Mouse (Mus musculus) thymus, postnatal 14 days (tissue): ENCODE data around the gene Unc119b.
"Not testable (repeated sequence)": the region's sequence is repeated elsewhere in the genome, so short reads cannot be mapped to it uniquely, and the experiment has no call there.

ENCODE experiments used
- DNase-seq: peaks from one replicate; pipeline ENCODE4 v3.0.0; 2021

The Unc119b gene

DNA sequence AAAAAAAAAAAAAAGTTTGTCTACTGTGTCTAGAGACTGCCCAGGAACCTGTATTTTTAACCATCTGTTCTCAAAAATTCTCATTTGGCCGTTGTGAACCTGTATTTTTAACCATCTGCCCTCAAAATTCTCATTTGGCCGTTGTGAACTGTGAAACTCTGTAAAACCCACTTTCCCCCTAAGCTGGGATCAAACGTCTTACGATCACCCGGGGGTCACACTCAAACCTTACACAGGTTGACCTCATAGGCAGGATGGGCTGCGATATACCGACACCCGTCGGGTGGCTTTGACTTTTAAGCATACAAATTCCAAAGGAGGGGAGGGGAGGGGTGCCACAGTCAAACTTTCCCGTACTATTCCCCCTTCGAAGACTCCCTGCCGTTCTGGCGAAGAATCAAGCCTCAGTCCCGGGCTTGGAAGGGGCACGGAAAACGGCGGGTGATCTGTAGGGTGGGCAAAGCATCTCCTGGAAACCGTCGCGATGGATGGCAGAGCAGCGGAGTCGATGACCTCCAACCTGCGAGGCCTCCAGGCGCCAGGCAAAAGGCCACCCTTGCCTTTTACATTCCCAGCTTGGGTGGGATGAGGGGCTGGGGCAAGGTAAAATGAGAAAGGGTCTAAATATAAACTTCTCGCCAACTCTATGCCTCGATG lies 22.3 kb upstream of the Unc119b start:
- DNase-seq = peak; percentile 51

DNA sequence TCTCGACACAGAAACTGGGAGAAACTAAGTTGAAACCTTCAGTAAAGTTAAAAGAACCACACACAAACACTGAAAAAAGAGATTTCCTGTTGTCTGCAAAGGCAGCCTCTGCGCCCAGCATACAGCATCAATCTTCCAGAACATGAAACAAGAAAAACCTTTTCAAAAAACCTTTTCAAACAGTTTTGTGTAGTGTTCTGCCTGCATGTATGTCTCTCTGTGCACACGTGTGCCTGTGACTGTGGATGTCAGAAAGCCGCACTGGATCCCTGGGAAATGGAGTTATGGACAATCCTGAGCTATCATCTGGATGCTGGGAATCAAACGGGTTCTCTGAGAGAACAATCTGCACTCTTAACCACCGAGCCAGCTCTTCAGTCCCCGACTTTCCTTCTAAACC lies 21.6 kb upstream of the Unc119b start:
- DNase-seq = peak; percentile 44

DNA sequence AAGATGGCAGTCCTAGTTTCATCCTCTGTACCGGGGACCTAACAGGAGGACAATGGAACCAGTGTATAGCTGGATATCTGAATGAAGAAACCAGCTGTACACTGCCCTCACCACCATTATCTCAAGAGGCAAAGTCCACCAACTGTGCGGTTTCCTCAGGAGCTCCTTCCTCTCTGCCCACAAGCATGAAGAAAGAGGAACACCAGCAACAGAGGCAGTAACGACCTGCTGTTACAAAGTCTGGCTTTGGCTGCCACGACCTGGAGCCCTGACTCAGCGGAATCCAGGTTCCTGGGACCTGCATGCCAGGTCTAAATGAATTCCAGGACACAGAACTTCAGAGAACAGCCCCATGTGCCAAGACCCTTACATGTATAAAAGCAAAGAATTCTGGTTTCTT lies 21.1 kb upstream of the Unc119b start:
- peak; percentile 46 for DNase-seq

DNA sequence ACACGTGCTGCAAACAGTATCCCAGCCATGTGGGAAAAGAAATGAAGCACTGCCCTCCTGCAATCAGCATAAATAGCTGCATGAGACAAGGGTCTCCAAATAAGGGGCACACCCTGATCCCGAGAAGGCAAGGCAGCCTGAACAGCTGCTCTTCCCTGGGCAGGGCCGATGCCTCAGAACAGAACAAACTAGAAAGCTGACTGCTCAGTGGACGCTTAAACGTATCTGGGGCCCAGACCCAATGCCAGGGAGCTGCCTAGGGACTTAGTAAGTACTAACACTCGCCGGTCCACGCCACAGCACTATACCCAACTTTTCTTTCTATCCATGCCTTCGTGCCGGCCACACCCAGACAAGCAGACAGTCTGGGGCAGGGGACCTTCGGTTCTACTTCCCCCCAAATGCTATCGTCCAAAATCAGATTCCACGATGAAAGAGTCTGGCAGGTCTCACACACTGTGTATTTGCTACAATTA lies 20.4 kb upstream of the Unc119b start:
- no peak for DNase-seq

DNA sequence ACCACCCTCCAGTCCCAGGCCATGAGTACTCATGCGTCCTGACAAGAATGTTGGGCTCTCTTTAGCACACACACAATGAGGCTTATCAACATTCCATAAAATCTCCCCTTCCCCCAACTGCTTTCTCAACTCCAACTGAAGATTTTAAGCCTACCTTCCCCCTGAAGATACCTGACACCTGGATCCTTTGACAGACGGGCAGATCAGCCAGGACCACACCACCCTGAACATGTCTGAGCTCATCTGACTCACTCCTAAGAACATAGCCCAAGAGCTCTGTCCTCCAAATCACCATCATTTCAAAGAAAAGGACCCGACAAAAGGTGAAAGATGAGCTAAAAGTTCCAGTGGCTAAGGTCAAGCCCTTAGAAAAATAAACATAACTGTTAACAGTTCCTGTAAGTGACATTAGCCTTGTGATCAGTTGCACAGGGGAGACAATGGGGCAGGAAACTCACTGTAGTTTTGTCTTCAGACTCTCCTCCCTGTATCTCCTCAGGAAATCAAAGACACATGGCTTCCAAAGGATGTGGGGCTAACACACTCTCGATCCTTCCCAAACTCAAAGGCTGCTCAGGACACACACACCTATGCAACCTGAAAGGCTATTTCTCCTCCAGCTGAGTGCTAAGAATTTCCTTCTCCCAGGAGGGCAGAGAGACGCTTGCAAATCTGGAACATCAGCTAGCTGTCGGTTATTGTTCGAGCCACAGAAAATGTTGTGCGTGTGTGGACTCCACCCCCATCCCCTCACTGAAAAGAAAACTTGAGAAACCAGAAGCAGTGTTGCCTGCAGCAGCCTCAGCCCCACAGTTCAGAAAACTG lies 17.6 kb upstream of the Unc119b start:
- no peak for DNase-seq

DNA sequence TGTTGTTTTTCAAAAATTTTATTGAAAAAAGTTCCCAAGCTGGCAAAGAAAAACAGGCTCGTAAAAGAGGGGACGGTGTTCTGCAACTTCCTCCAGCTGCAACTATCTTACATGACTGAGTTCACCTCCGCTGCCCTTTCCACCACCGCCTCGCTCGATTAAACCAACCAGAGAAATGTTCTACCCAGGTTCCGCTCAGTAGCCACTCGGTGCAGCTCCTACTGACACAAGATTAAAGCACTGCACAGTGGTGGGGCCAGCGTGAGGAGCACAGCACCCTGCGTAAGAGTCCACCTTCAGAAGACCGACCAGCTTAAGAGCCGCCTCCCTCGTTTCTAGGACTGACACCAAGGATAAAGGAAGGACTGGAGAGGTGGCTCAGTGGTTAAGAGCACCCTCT lies 16.7 kb upstream of the Unc119b start:
- DNase-seq = no peak

DNA sequence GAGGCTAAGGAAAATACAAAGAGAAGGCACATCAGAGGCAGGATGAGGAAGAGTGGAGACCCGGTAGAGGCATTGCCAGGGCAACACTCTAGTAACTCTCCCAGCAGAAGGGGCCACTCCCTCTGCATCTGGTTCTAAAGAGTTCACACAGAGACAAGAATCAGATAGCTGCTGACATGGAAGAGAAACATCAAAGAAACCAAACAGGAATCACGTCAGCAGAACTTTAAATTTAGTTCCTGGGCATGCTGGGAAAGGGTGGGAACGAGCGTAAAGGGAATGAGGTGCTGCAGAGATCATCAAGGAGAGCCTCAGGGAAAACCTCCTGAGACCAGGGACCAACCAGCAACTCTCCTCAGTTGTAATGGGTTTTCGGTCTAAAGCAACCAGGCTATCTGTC lies 16.2 kb upstream of the Unc119b start:
- no peak for DNase-seq

DNA sequence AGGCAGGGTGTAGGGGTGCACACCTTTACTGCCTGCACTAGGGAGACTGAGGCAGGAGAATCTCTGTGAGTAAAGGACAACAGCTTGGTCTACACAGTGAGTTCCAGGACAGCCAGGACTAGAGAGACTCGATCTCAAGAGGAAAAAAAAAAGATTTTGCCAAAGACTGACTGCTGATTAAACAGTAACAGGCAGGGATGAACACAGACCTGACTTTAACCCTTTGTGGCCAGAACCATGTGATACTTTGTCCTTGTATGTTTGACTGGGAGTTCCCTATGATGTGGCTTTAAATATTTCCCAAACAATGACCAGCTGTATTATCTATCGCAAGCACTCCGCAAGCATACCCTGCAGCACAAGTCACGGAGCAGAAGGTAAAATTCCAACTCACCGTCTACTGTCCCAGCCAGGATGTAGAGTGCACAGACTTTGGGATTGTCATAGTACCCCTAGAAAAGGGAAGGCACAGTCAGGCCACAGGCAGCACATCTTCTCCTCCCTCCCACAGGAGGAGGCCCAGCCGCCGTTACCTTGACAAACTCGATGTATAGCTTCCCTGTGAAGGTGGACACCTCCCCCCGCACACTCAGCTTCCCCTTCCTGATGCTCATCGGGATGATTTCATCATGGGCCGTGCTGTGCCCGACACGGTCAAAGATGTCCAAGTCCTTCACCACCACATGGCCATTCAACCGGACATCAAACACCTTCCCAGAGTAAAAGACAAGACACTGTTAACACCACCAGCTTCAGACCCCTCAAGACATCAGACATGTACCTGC lies 15.1 kb upstream of the Unc119b start:
- no peak for DNase-seq

DNA sequence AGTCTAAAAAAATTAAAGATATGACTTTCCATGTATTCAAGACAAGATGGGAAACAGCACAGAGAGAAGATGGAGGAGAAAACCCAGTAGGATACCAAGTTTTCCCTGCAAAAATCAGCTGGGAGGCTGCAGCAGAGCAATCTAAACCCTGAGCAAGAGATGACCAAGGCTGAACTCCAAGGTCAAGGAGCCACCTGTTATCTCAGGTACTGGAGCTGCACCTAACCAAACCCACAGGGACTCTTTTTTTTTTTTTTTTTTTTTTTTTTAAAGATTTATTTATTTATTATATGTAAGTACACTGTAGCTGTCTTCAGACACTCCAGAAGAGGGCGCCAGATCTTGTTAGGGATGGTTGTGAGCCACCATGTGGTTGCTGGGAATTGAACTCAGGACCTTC lies 14.1 kb upstream of the Unc119b start:
- not testable (repeated sequence) for DNase-seq

DNA sequence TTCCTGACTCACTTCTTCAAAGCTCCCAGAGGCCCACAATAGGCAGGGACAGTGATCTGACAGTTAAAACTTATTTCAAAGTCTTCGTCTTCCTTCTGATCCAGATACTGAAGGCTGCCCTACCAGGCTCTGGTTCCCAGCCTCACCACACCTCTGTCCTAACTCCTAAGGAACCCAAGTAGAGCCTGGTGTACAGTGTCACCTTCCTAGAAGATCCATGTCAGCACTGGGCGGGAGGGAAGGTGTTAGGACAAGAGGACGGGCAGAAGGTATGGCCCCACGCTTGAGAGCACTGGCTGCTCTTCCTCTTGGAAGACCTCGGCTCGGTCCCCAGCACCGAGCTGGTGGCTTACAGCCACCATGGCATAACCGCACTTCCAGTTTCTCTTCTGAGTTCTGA lies 13.6 kb upstream of the Unc119b start:
- no peak for DNase-seq

DNA sequence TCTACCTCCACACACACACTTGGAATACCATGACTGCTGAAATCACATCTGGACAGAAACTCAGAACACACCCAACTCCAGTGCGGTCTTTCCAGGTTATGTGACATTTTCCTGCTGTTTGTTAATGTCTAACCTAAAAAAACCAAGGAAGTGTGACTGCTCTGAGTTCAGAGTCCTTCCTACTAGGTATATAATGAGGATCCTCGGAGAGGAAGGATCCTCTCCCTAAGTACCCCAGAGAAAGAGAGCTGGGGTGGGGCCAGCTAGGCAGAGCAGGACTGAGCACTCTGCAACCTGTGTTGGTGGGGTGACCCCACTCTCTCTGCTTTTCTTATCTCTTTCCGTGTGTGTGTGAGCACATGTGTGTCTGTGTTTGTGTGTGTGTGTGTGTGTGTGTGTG lies 12.6 kb upstream of the Unc119b start:
- DNase-seq = no peak

DNA sequence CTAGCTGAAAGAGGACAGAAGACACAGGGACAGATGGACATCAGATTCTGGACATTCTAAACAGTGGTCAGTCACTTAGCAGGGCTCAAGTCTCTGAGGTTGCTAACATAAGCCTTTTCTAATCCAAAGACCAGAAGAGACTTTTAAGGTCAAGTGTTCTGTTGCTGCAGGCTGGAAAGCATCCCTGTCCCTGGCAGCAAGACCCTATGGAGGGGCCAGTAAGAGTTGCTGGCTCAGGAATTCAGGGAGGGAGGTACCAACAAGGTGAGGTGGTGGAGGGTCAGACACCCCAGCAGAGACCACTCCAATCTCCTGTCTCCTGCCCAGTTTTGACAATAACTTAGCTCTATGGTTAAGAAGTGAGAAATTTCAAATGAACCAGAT lies 12.0 kb upstream of the Unc119b start:
- DNase-seq = no peak

DNA sequence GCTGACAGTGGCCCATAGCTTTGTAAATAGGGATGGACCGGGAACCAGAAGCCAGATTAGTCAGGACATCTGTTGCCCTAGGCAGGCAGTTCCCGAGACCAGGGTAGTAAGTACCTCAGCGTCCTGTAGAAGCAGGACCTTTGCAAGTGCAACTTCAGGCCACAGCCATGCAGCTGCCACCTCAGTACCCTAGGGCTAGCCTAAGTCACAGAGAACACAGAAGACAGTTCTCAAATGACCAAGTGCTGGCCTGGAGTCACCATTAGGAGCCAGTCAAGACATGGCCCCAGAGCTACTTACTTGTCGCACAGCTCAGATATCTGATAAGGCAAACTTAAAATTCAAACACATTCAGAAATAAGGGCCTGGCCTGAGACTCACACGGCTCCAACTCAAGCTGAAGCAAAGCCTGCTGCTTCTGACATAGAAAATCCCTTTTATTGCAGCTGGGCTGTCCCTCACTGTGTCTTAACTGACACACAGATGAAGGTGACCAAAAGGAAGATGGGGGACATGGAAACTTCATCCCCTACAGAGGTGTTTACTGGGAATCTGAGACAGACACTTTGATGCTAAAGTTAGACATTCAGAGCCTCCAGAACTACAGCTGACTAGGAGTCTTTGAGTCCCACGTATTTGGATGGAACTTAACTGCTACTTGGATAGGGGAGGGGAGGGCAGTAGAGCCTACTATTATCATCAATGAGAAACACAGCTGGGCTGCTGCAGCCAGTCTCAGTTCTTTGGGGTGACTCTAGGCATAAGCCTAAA lies 11.4 kb upstream of the Unc119b start:
- DNase-seq = no peak

DNA sequence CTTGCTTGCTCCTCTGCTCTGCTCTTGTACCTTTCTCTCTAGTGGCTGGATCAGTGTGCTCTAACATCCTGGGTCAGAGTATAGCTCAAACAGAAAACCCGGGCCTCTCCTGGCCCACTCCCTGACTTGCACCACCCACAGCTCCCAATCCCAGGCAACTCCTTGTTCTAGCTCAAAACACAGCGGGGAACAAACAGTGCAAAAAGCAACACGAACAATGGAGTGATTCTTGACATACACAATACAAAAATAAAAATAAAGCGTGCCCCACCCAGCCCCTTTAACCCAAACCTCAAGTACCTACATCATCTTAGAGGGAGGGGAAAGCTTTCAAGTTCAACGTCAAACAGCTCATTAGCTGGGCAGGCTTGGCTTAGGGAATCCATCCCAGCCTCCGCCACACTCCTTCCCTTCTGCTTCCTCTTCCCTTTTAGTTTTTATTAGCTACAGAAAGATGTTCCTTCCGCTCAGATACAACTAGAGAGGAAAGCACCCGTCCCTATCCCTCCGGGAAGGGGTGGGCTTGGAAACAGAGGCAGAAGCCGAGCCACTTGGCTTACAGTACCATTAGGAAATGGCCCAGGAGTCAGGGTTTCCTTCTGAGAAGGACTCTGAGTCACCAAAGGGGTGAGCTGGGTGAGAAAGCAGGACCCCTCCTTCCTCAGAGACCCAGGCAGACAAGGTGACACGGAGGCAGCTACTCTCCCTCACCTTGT lies 10.6 kb upstream of the Unc119b start:
- DNase-seq = no peak

DNA sequence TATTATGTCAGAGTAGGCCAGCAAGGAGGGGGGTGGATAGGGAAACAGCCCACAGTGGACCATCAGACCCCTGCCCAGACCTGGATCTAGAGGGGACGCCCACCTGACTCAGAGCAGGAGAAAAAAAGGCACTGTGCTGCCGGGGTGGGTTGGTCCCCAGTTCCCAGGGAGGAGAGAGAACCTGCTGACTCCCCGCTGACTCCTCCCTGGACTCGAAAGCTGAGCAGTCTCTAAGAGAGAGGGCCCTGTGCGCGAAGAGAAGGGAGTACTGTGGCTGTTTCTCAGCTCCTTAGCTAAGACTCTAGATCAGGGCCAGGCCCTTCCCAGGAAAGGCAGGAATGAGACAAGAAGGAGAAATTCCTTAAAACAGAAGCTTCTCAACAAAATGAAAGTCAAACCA lies 9.7 kb upstream of the Unc119b start:
- DNase-seq = no peak

DNA sequence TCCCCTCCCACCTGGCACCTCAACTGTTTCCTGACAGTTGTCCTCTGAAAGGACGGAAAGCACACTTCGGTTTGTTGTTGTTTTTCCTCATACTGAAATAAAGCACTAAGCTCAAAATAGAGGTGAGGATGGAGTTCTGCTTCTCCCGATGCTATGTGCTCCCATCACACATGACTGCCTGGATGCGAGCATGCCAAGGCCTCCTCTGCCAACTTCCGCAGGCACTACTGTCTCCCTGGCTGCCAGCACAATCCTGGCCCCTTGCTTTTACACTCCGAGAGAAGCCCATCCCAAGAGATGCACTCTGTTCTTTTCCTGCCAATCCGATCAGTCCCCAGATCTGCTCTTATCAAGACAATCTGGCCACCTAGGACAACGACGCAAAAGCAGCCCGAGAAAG lies 8.8 kb upstream of the Unc119b start:
- no peak for DNase-seq

DNA sequence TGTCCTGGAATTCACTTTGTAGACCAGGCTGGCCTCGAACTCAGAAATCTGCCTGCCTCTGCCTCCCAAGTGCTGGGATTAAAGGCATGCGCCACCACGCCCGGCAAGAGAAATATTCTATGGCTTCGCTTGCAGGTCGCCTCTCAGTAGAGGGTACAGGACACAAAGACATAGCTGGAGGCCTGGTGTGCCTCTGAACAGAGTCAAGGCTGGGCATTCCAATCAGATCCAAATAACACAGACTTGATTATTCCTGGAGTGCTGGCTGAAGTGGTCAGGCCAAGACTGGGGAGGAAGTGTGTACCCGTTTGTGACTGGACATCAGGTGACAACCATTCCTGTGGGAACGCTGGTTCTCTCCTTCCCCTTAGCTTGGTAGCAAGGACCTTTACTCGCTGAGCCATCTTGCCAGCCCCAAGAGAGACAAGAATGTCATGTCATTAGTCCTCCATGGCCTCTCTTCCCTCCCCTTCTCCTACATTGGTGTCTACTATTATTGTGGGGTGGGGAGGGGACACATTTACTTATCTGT lies 7.5 kb upstream of the Unc119b start:
- DNase-seq = no peak

DNA sequence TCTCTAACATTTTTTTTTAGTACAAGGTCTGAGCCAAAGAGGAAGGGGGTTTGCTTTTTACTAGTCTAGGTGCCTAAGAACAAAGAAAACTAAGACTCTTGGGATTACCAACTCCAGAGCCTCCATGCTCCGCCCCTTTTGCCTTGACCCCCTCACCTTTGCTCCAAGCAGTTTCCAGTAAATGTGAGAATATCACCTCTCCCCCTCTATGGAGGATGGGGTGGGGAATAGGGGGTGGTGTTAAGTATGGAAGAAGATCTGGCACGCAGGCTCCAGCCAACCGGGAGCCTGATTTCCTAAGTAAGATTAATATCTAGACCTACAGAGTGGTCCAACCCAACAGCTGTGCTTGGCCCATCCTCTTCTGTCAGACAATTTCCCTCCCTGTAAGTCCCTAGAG lies 6.0 kb upstream of the Unc119b start:
- no peak for DNase-seq

DNA sequence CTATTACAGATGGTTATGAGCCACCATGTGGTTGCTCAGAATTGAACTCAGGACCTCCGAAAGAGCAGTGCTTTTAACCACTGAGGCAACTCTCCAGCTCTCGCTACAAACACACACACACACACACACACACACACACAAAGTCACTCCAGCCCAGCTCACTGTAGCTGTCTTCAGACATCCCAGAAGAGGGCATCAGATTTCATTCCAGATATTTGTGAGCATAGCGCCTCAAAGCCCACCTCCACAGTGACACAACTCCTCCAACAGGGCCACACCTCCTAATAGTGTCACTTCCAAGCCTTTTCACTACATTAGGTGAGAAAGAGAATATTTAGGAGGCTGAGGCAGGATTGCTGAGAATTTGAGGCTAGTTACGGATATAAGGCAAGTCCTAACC lies 4.3 kb upstream of the Unc119b start:
- no peak for DNase-seq

DNA sequence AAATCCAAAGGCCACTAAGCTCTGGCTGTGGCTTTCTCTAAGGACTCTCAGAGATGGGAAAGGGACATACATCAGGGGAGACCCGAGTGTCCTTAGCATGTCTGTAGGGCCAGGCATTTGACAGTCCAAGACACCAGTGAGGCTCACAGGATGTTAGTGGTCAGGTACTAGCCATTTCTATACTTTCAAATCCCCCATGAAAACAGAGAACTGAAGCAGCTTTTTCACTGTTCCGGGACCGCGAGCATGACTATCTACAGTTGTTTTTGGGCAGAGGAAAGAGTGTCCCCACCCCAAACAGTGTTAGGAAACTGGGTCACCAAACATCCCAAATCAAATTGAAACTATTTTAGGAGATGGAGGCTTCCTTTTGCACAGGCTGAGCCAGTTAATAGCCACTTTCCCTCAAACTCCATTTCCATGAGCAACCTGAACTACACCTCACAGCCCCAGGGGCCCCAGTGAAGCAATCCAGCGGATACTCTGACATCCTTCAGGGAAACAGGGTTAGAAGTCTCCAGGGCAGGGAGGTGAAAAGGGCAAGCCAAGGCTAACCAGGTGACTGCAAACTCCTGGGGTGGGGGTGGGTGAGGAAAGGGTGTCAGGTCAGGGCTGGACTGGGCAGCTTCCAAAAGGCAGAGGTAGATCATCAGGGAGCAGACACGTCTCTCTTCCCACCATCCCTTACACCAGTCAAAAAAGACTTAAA lies 1.3 kb downstream of the Unc119b start:
- DNase-seq = no peak

DNA sequence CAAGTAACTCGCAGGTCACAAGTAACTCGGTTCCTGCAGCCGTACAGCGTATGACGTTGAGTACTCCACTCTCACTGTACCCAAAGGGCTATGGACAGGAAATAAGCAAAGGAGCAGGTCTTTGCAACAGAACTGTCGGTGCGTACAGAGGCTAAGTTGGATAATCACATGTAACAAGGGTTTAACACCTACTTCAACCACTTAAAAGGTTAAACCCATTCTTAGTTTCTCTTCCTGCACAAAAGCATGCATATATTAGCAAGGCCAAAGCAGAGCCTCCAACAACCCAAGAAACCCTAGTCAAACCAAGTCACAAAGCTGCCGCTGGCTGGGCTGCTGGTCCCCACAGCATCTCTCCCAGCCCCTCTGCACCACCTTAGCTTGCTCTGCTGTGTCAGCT lies 2.3 kb downstream of the Unc119b start:
- peak; percentile 34 for DNase-seq
